Mouse (Mus musculus): ENCODE data around the gene Ubl3. TPM values are rescaled to one million over a fixed set of nuclear protein-coding genes. Genes with fewer than 3 reads are reported as not detected.

Gene Ubl3
- total and polyA plus RNA-seq, 2 experiments, result 32.4 to 58.0 TPM

- TF ChIP-seq CTCF (IDR thresholded peaks at IDR 0.05; ENCODE audit: low read depth, low read length) (no peak), POLR2A (IDR thresholded peaks at IDR 0.05; ENCODE audit: extremely low read depth, insufficient read depth, low read length) (no peak)
- WGBS, result 88% methylated on average over 3 of the region's 3 CpGs
These were observed 70.8 kb downstream of the Ubl3 start for GRCm38 (mm10) chr5:148481745-148482144.

GRCm38 (mm10) chr5:148474346-148474745 lies 78.2 kb downstream of the Ubl3 start:
- H3K27me3 ChIP-seq (ENCODE audit: control insufficient read depth, insufficient read depth, low read length), result no peaks in the 10 kb centered on the region
- H3K36me3 ChIP-seq (ENCODE audit: control insufficient read depth, insufficient read depth, low read length), result no peaks in the 10 kb centered on the region
- 82% methylated on average over 7 of the region's 7 CpGs for WGBS
- H3K27ac ChIP-seq (replicated peaks; ENCODE audit: insufficient read depth, low read depth, low read length), result no peak overlapping the region
- TF ChIP-seq POLR2A (IDR thresholded peaks at IDR 0.05; ENCODE audit: extremely low read depth, insufficient read depth, low read length) (no peak), CTCF (IDR thresholded peaks at IDR 0.05; ENCODE audit: low read depth, low read length) (no peak)
- no peak for DNase-seq (ENCODE audit: extremely low read depth, low read depth, low spot score)
- no peak overlapping the region for H3K4me3 ChIP-seq (ENCODE audit: insufficient read depth, low read depth, low read length)
- H3K79me2 ChIP-seq (ENCODE audit: control insufficient read depth, insufficient read depth, low read length), result no peaks in the 10 kb centered on the region
- H3K9ac ChIP-seq (ENCODE audit: low read depth, low read length), result no peak overlapping the region
- H3K4me1 ChIP-seq (ENCODE audit: control insufficient read depth, insufficient read depth, low read length), result no peaks in the 10 kb centered on the region

More at GRCm38 (mm10) chr5:148481745-148482144, 70.8 kb downstream of the Ubl3 start:
- Histone ChIP-seq H3K9ac (ENCODE audit: low read depth, low read length) (no peak overlapping the region), H3K4me3 (ENCODE audit: insufficient read depth, low read depth, low read length) (no peak overlapping the region), H3K27ac (replicated peaks; ENCODE audit: insufficient read depth, low read depth, low read length) (no peak overlapping the region), H3K27me3 (ENCODE audit: control insufficient read depth, insufficient read depth, low read length) (no peaks in the 10 kb centered on the region), H3K4me1 (ENCODE audit: control insufficient read depth, insufficient read depth, low read length) (no peaks in the 10 kb centered on the region; the same call in 1 of the 2 replicates), H3K79me2 (ENCODE audit: control insufficient read depth, insufficient read depth, low read length) (no peaks in the 10 kb centered on the region), H3K36me3 (ENCODE audit: control insufficient read depth, insufficient read depth, low read length) (no peaks in the 10 kb centered on the region)
- no peak for DNase-seq (ENCODE audit: extremely low read depth, low read depth, low spot score)

GRCm38 (mm10) chr5:148468626-148469441 lies 83.8 kb downstream of the Ubl3 start:
- no peak for DNase-seq (ENCODE audit: extremely low read depth, low read depth, low spot score)
- no peaks in the 10 kb centered on the region for H3K36me3 ChIP-seq (ENCODE audit: control insufficient read depth, insufficient read depth, low read length)
- no peaks in the 10 kb centered on the region for H3K27me3 ChIP-seq (ENCODE audit: control insufficient read depth, insufficient read depth, low read length)
- TF ChIP-seq POLR2A (IDR thresholded peaks at IDR 0.05; ENCODE audit: extremely low read depth, insufficient read depth, low read length) (no peak), CTCF (IDR thresholded peaks at IDR 0.05; ENCODE audit: low read depth, low read length) (no peak)
- no peak overlapping the region for H3K27ac ChIP-seq (replicated peaks; ENCODE audit: insufficient read depth, low read depth, low read length)
- no peak overlapping the region for H3K4me3 ChIP-seq (ENCODE audit: insufficient read depth, low read depth, low read length)
- H3K9ac ChIP-seq (ENCODE audit: low read depth, low read length), result no peak overlapping the region
- H3K79me2 ChIP-seq (ENCODE audit: control insufficient read depth, insufficient read depth, low read length), result no peaks in the 10 kb centered on the region
- no peaks in the 10 kb centered on the region for H3K4me1 ChIP-seq (ENCODE audit: control insufficient read depth, insufficient read depth, low read length)
- 68% methylated on average over 14 of the region's 14 CpGs for WGBS

- H3K79me2 ChIP-seq (ENCODE audit: control insufficient read depth, insufficient read depth, low read length), result no peaks in the 10 kb centered on the region
- H3K4me1 ChIP-seq (ENCODE audit: control insufficient read depth, insufficient read depth, low read length), result no peaks in the 10 kb centered on the region
- H3K27ac ChIP-seq (replicated peaks; ENCODE audit: insufficient read depth, low read depth, low read length), result no peak overlapping the region
- no peak overlapping the region for H3K4me3 ChIP-seq (ENCODE audit: insufficient read depth, low read depth, low read length)
- H3K27me3 ChIP-seq (ENCODE audit: control insufficient read depth, insufficient read depth, low read length), result no peaks in the 10 kb centered on the region
- WGBS, result 71% methylated on average over 8 of the region's 8 CpGs
- no peaks in the 10 kb centered on the region for H3K36me3 ChIP-seq (ENCODE audit: control insufficient read depth, insufficient read depth, low read length)
- H3K9ac ChIP-seq (ENCODE audit: low read depth, low read length), result no peak overlapping the region
- DNase-seq (ENCODE audit: extremely low read depth, low read depth, low spot score), result no peak
- TF ChIP-seq POLR2A (IDR thresholded peaks at IDR 0.05; ENCODE audit: extremely low read depth, insufficient read depth, low read length) (no peak), CTCF (IDR thresholded peaks at IDR 0.05; ENCODE audit: low read depth, low read length) (no peak)
These were observed 85.5 kb downstream of the Ubl3 start for GRCm38 (mm10) chr5:148466933-148467607.

GRCm38 (mm10) chr5:148466116-148466515 lies 86.5 kb downstream of the Ubl3 start:
- Histone ChIP-seq H3K9ac (ENCODE audit: low read depth, low read length) (no peak overlapping the region), H3K4me3 (ENCODE audit: insufficient read depth, low read depth, low read length) (no peak overlapping the region), H3K79me2 (ENCODE audit: control insufficient read depth, insufficient read depth, low read length) (no peaks in the 10 kb centered on the region), H3K27me3 (ENCODE audit: control insufficient read depth, insufficient read depth, low read length) (no peaks in the 10 kb centered on the region), H3K36me3 (ENCODE audit: control insufficient read depth, insufficient read depth, low read length) (no peaks in the 10 kb centered on the region), H3K4me1 (ENCODE audit: control insufficient read depth, insufficient read depth, low read length) (no peaks in the 10 kb centered on the region), H3K27ac (replicated peaks; ENCODE audit: insufficient read depth, low read depth, low read length) (no peak overlapping the region)
- TF ChIP-seq POLR2A (IDR thresholded peaks at IDR 0.05; ENCODE audit: extremely low read depth, insufficient read depth, low read length) (no peak), CTCF (IDR thresholded peaks at IDR 0.05; ENCODE audit: low read depth, low read length) (no peak)
- no peak for DNase-seq (ENCODE audit: extremely low read depth, low read depth, low spot score)
- 80% methylated on average over 5 of the region's 5 CpGs for WGBS
